Mouse (Mus musculus) CH12.LX (cell line): ENCODE data around the gene Hkdc1. TPM values are rescaled to one million over a fixed set of nuclear protein-coding genes. Genes with fewer than 3 reads are reported as not detected.

Experiments used
- DNase-seq: peaks from one replicate; pipeline ENCODE4 v3.0.0-alpha.2; 2013; ENCODE audit errors: extremely low read depth
- H3K27ac ChIP-seq: 2 replicates; pipeline ENCODE4 v1.5.1; 2012; ENCODE audit warnings: low read depth, mild to moderate bottlenecking, control low read depth, moderate library complexity; ENCODE audit not compliant: insufficient read depth
- H3K27me3 ChIP-seq: replicated peaks from 2 replicates; pipeline ENCODE3; 2012; ENCODE audit warnings: inconsistent platforms
- H3K36me3 ChIP-seq, 2 experiments: replicated peaks in 1 of 2; 2 replicates each; pipeline versions ENCODE3 to v1.6.1; 2012; ENCODE audit warnings: inconsistent platforms in 1 of 2, low read length in 1 of 2, mild to moderate bottlenecking in 1 of 2, mixed read lengths in 1 of 2, moderate library complexity in 1 of 2; ENCODE audit not compliant: control insufficient read depth in 1 of 2, insufficient read depth in 1 of 2
- H3K4me1 ChIP-seq, 2 experiments: 2 replicates each; pipeline ENCODE4 v1.6.1; 2012; ENCODE audit warnings: inconsistent platforms in 1 of 2, moderate library complexity in 1 of 2; ENCODE audit not compliant: insufficient read depth in 2 of 2, control insufficient read depth in 1 of 2
- H3K4me2 ChIP-seq: 2 replicates; pipeline ENCODE4 v1.6.1; 2012; ENCODE audit warnings: low read depth, mild to moderate bottlenecking, control low read depth; ENCODE audit not compliant: poor library complexity, insufficient read depth, severe bottlenecking
- H3K4me3 ChIP-seq, 3 experiments: fragments of 150-350 bp in 1 of 3; sonication (generic) in 1 of 3; replicated peaks in 1 of 3; 2 replicates each; pipeline versions ENCODE3 to v1.5.1; 2011 to 2012; ENCODE audit warnings: low read depth in 2 of 3, low read length in 2 of 3, mild to moderate bottlenecking in 2 of 3, moderate library complexity in 2 of 3, control low read depth in 1 of 3, improper control_type of control experiment in 1 of 3, inconsistent platforms in 1 of 3, mixed read lengths in 1 of 3; ENCODE audit not compliant: poor library complexity in 1 of 3
- H3K79me2 ChIP-seq: replicated peaks from 2 replicates; pipeline ENCODE4 v1.6.1; 2012; ENCODE audit warnings: mild to moderate bottlenecking, moderate library complexity; ENCODE audit not compliant: control insufficient read depth, poor library complexity, insufficient read depth, severe bottlenecking; ENCODE audit errors: extremely low read depth
- H3K9ac ChIP-seq: 2 replicates; pipeline ENCODE4 v1.6.1; 2012; ENCODE audit warnings: low read depth, mild to moderate bottlenecking, control low read depth, moderate library complexity; ENCODE audit not compliant: insufficient read depth
- H3K9me3 ChIP-seq: replicated peaks from 2 replicates; pipeline ENCODE3; 2012; ENCODE audit warnings: low read length, inconsistent platforms, mixed read lengths
- BHLHE40 ChIP-seq: IDR thresholded peaks from 2 replicates; pipeline ENCODE4 v1.6.1; 2011; ENCODE audit warnings: mild to moderate bottlenecking, low read depth, low read length, improper control_type of control experiment
- CHD1 ChIP-seq: IDR thresholded peaks from 2 replicates; pipeline ENCODE4 v1.6.1; 2012; ENCODE audit warnings: low read depth, low read length, improper control_type of control experiment, inconsistent platforms
- CTCF ChIP-seq, 2 experiments: IDR thresholded peaks in 1 of 2; conservative IDR thresholded peaks in 1 of 2; 2 replicates each; pipeline ENCODE4 v1.5.1; 2011 to 2012; ENCODE audit warnings: low read depth in 2 of 2, low read length in 2 of 2, improper control_type of control experiment in 1 of 2, inconsistent platforms in 1 of 2, mild to moderate bottlenecking in 1 of 2, moderate library complexity in 1 of 2
- ELF1 ChIP-seq: IDR thresholded peaks from 2 replicates; pipeline ENCODE4 v1.6.1; 2014; ENCODE audit warnings: low read depth, mild to moderate bottlenecking, inconsistent platforms, low read length, improper control_type of control experiment
- EP300 ChIP-seq: IDR thresholded peaks from 2 replicates; pipeline ENCODE4 v1.6.1; 2011; ENCODE audit warnings: low read length, improper control_type of control experiment
- ETS1 ChIP-seq: conservative IDR thresholded peaks from 2 replicates; pipeline ENCODE4 v1.6.1; 2012; ENCODE audit warnings: low read depth, mild to moderate bottlenecking, inconsistent platforms, low read length, improper control_type of control experiment, moderate library complexity
- GABPA ChIP-seq: IDR thresholded peaks from 2 replicates; pipeline ENCODE4 v1.6.1; 2012; ENCODE audit warnings: low read depth, low read length, improper control_type of control experiment, inconsistent platforms; ENCODE audit not compliant: insufficient replicate concordance
- HCFC1 ChIP-seq: IDR thresholded peaks from 2 replicates; pipeline ENCODE4 v1.6.1; 2012; ENCODE audit warnings: low read depth, mild to moderate bottlenecking, inconsistent platforms, low read length, improper control_type of control experiment
- IRF4 ChIP-seq: IDR thresholded peaks from 2 replicates; pipeline ENCODE4 v1.6.1; 2014; ENCODE audit warnings: low read depth, mild to moderate bottlenecking, inconsistent platforms, low read length, improper control_type of control experiment
- JUN ChIP-seq: IDR thresholded peaks from 2 replicates; pipeline ENCODE4 v1.6.1; 2011; ENCODE audit warnings: low read depth, mild to moderate bottlenecking, low read length, improper control_type of control experiment, moderate library complexity; ENCODE audit not compliant: insufficient read depth
- KAT2A ChIP-seq: IDR thresholded peaks from 2 replicates; pipeline ENCODE4 v1.6.1; 2012; ENCODE audit warnings: low read length, improper control_type of control experiment, inconsistent platforms; ENCODE audit not compliant: insufficient replicate concordance
- MAX ChIP-seq: IDR thresholded peaks from 2 replicates; pipeline ENCODE4 v1.6.1; 2011; ENCODE audit warnings: low read length, improper control_type of control experiment
- MXI1 ChIP-seq: IDR thresholded peaks from 2 replicates; pipeline ENCODE4 v1.6.1; 2011; ENCODE audit warnings: mild to moderate bottlenecking, low read depth, low read length, improper control_type of control experiment
- NELFE ChIP-seq: IDR thresholded peaks from 2 replicates; pipeline ENCODE4 v1.6.1; 2011; ENCODE audit warnings: low read depth, low read length, improper control_type of control experiment
- NRF1 ChIP-seq: IDR thresholded peaks from 2 replicates; pipeline ENCODE4 v1.6.1; 2014; ENCODE audit warnings: low read depth, mild to moderate bottlenecking, inconsistent platforms, low read length, improper control_type of control experiment, moderate library complexity
- POLR2A ChIP-seq: IDR thresholded peaks from 2 replicates; pipeline ENCODE4 v1.6.1; 2011; ENCODE audit warnings: low read depth, mild to moderate bottlenecking, improper control_type of control experiment, low read length
- SMC3 ChIP-seq: IDR thresholded peaks from 2 replicates; pipeline ENCODE4 v1.6.1; 2011; ENCODE audit warnings: low read depth, low read length, improper control_type of control experiment
- TCF12 ChIP-seq: IDR thresholded peaks from 2 replicates; pipeline ENCODE4 v1.6.1; 2014; ENCODE audit warnings: low read depth, mild to moderate bottlenecking, inconsistent platforms, low read length, improper control_type of control experiment
- UBTF ChIP-seq: IDR thresholded peaks from 2 replicates; pipeline ENCODE4 v1.6.1; 2012; ENCODE audit warnings: low read depth, mild to moderate bottlenecking, inconsistent platforms, low read length, improper control_type of control experiment, moderate library complexity
- USF2 ChIP-seq: conservative IDR thresholded peaks from 2 replicates; pipeline ENCODE4 v1.6.1; 2011; ENCODE audit warnings: low read depth, low read length, improper control_type of control experiment
- ZNF384 ChIP-seq: IDR thresholded peaks from 2 replicates; pipeline ENCODE4 v1.6.1; 2012; ENCODE audit warnings: low read depth, low read length, improper control_type of control experiment, inconsistent platforms
- dilution Hi-C: fragments of 300-500 bp; cut with MboI; formaldehyde crosslinking; loops from 2 replicates; pipeline ENCODE4 v1.14.3; 2020; ENCODE audit warnings: low sequenced_read_pairs; ENCODE audit not compliant: extremely low pct_unique_long_range_greater_than_20kb, extremely low pct_ligation_motif_present
- in situ Hi-C: fragments of 300-500 bp; cut with MboI; formaldehyde crosslinking; loops from 3 replicates; pipeline ENCODE4 v1.14.3; 2019; ENCODE audit warnings: low sequenced_read_pairs, low pct_ligation_motif_present, low pct_unique_long_range_greater_than_20kb, mixed read lengths
- polyA plus RNA-seq: library from polyadenylated mRNA; unstranded; fragments of >175 nt; gene quantifications from 2 replicates; pipeline ENCODE4 v1.2.1, GENCODE M21; 2012; ENCODE audit warnings: low read depth; ENCODE audit not compliant: insufficient read length
- total RNA-seq, 2 experiments: library from RNA; depleted of rRNA; stranded (reverse); fragments of 300-350 nt in 1 of 2; fragments of >200 nt in 1 of 2; gene quantifications; 2 replicates each; pipeline ENCODE4 v1.2.3; 2012 to 2014

Hkdc1 gene
- total and polyA plus RNA-seq, 3 experiments, result not detected

DNA sequence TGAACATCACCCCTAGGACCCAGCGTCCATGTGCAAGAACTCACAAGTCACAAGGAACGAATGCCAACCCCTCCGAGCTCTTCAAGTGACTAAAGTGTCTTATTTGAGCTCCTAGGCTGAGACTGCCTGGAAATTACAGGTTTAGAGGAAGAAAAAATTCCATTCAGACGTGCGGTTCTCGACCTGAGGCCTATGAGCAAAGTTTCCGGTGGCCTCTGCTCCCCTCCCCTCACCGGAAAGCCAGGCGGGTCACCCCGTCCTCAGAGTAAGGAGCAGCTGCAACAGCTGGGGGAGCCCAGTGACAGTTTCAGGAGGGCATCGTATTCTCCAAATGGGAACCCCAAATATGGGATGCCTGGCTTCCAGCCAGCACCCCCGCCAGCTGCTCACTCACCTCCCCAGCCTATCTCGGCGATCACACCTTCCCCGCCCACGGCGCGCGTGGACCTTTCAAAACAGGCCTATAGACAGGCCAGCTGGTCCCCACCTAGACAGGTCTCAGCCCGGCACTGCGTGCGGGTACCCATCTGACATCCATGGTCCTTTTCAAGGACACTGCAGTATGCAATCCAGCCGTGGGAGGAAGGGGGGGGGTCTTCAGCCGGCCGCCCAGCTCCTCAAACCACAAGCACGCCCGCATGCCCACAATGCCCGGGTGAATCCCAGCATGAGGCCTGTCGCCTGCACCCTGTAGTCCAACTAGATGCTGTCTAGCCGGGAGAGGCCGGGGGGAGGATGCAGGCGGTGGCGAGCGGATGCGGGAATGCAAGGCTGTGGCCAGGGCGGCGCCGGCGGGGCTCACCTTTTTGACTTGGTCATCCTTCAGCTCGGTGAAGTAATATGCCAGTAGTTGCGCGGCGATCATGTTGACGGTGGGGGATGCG is 82.8 kb downstream of the Hkdc1 start:
- Histone ChIP-seq H3K27ac (peak overlapping the region; percentile 19; the same call in 1 of the 2 replicates), H3K4me3 (peak overlapping the region; percentile 78 to 98 (median 83))
- peak; percentile 43 for DNase-seq
- TF ChIP-seq CHD1 (0 out of 2 replicates have a peak, but pooled peaks have one; percentile 27), MAX (peak; percentile 28; the same call in 1 of the 2 replicates), CTCF (conservative IDR thresholded peaks at IDR 0.05 in 1 of 2, IDR thresholded peaks at IDR 0.05 in 1 of 2; ENCODE audit: low read depth in 2 of 2, low read length in 2 of 2) (peak in 1 of 2 experiments; percentile 21; a peak in 1 of 4 replicates), NRF1 (no peak), BHLHE40 (peak; percentile 17; the same call in 1 of the 2 replicates), MXI1 (peak; percentile 47; the same call in 1 of the 2 replicates), SMC3 (peak; percentile 12; the same call in 1 of the 2 replicates), ETS1 (peak; percentile 28; the same call in 1 of the 2 replicates), TCF12 (peak; percentile 69), JUN (no peak), NELFE (no peak), EP300 (peak; percentile 26)
- TF ChIP-seq, all 38 proteins: peak for 9
- in situ Hi-C loops, result no loop called here
- Histone ChIP-seq H3K27me3 (no peaks in the 10 kb centered on the region), H3K9ac (peak overlapping the region; percentile 50), H3K9me3 (no peaks in the 10 kb centered on the region), H3K36me3 (peaks cover 0 to 14% of the 10 kb centered on the region in 2 experiments), H3K4me1 (peaks cover 15 to 62% of the 10 kb centered on the region in 2 experiments), H3K79me2 (no peaks in the 10 kb centered on the region), H3K4me2 (peak overlapping the region; percentile 53)
- dilution Hi-C loops, result no loop called here

DNA sequence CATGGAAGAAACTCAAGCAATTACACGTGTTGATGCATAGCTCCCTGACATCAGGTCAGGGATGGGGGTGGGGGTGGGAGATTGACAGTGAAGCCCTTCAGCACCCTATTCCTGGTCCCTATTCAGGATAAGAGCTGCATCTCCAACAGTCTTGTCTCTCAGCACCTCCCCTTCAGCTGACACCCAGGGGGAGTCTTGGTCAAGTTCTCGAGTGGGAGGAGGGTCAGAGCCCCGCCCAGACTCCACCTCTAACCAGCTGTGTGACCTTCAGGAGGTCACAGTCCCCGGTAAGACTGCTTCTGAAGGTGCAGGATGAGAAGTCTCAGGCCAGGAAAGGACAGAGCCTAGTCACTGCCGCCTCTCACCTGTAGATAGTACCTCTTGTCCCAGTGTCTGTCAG is 83.7 kb downstream of the Hkdc1 start:
- peaks cover 17 to 64% of the 10 kb centered on the region in 2 experiments for H3K4me1 ChIP-seq

More for the DNA sequence above, 83.7 kb downstream of the Hkdc1 start:
- H3K79me2 ChIP-seq, result no peaks in the 10 kb centered on the region
- dilution Hi-C loops (no loop called here), in situ Hi-C loops (no loop called here)
- H3K36me3 ChIP-seq, result peaks cover 0 to 9% of the 10 kb centered on the region in 2 experiments
- 0 out of 2 replicates have a peak overlapping the region, but pooled peaks have one; percentile 50 for H3K9ac ChIP-seq
- no peak for DNase-seq
- no peaks in the 10 kb centered on the region for H3K9me3 ChIP-seq
- TF ChIP-seq ZNF384 (no peak), NRF1 (no peak), GABPA (no peak), CTCF (conservative IDR thresholded peaks at IDR 0.05 in 1 of 2, IDR thresholded peaks at IDR 0.05 in 1 of 2; ENCODE audit: low read depth in 2 of 2, low read length in 2 of 2) (no peak), TCF12 (no peak), MAX (no peak), KAT2A (no peak), NELFE (no peak), HCFC1 (no peak), USF2 (no peak), UBTF (no peak), ELF1 (no peak), CHD1 (no peak), POLR2A (no peak), IRF4 (no peak)
- peak overlapping the region; percentile 53 for H3K4me2 ChIP-seq
- peak overlapping the region; percentile 78 to 98 (median 83) for H3K4me3 ChIP-seq
- H3K27me3 ChIP-seq, result no peaks in the 10 kb centered on the region
- H3K27ac ChIP-seq, result no peak overlapping the region
